Mouse (Mus musculus) lung, embryonic 16.5 days (tissue): ENCODE measurements around the gene 2310022A10Rik. TPM values are rescaled to one million over a fixed set of nuclear protein-coding genes. Genes with fewer than 3 reads are reported as not detected.

Experiments used
- ATAC-seq: fragments of 200-750 bp; cut with Nextera tagmentation; 2 replicates; pipeline ENCODE4 v1.8.0; 2017; ENCODE audit warnings: low read depth, mild to moderate bottlenecking, moderate library complexity
- H3K27ac ChIP-seq: fragments of 300-500 bp; sonication (generic); 2 replicates; pipeline ENCODE4 v1.5.1; 2014; ENCODE audit warnings: mild to moderate bottlenecking, control low read depth, low read length
- H3K27me3 ChIP-seq: fragments of 300-500 bp; sonication (generic); 2 replicates; pipeline ENCODE4 v1.6.1; 2014; ENCODE audit warnings: low read depth, low read length, mixed read lengths; ENCODE audit not compliant: control insufficient read depth, insufficient read depth
- H3K36me3 ChIP-seq: fragments of 300-500 bp; sonication (generic); 2 replicates; pipeline ENCODE4 v1.6.1; 2014; ENCODE audit warnings: low read length; ENCODE audit not compliant: control insufficient read depth, insufficient read depth
- H3K4me1 ChIP-seq: fragments of 300-500 bp; sonication (generic); replicated peaks from 2 replicates; pipeline ENCODE4 v1.6.1; 2014; ENCODE audit warnings: low read length, mixed read lengths; ENCODE audit not compliant: control insufficient read depth, insufficient read depth
- H3K4me2 ChIP-seq: fragments of 300-500 bp; sonication (generic); 2 replicates; pipeline ENCODE4 v1.6.1; 2014; ENCODE audit warnings: low read depth, low read length, control low read depth
- H3K4me3 ChIP-seq: fragments of 300-500 bp; sonication (generic); 2 replicates; pipeline ENCODE4 v1.5.1; 2014; ENCODE audit warnings: mild to moderate bottlenecking, low read length, control low read depth
- H3K9ac ChIP-seq: fragments of 300-500 bp; sonication (generic); 2 replicates; pipeline ENCODE4 v1.6.1; 2014; ENCODE audit warnings: low read length, control low read depth
- H3K9me3 ChIP-seq: fragments of 300-500 bp; sonication (generic); 2 replicates; pipeline ENCODE4 v1.6.1; 2016; ENCODE audit warnings: low read length; ENCODE audit not compliant: control insufficient read depth
- WGBS: fragments of 180-500 bp; shearing (Covaris S2); extraction: QIAGEN DNeasy Blood & Tissue Kit; methylation state at CpG from one replicate; pipeline ENCODE4 v1.1.7; 2014; 5-methylcytosine and 5-hydroxymethylcytosine counted together
- polyA plus RNA-seq: library from polyadenylated mRNA; unstranded; fragments of >200 nt; fragmentation: Nextera tagmentation; extraction: Ambion mirVana; gene quantifications from 2 replicates; pipeline ENCODE4 v1.2.1, GENCODE M21; 2015

Gene 2310022A10Rik
- polyA plus RNA-seq, 1 experiment from 2014 or later, result 24.9 TPM

DNA sequence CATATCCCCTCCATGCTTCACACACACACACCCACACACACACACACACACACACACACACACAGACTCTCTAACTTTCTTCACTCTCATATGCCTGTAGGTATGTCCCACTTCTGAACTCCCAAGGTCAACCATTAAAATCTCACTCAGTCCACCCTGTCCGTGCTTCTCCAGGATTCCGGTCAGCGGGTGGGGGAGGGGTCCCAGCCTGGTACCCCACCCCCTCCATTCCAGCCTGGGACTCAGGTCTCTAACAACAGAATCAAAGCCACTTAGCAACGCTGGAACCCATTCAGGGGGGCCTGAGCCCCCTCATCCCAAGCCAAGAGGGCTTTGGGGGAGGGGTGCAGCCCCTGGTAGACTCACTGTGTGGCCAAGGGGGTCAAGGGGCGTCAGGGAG is 30.1 kb upstream of the 2310022A10Rik start, which contains the start of gene Hipk4:
Gene Hipk4, plus strand, starts transcription at position 301 of the 400 bp plus-strand sequence.
- Histone ChIP-seq H3K27me3 (no peaks in the 10 kb centered on the region), H3K4me2 (no peak within 1 kb of the TSS), H3K36me3 (peaks cover 4% of the 10 kb centered on the region; the same call in 1 of the 2 replicates), H3K27ac (no peak within 1 kb of the TSS), H3K9ac (no peak within 1 kb of the TSS), H3K4me3 (no peak within 1 kb of the TSS), H3K9me3 (peaks cover 5% of the 10 kb centered on the region), H3K4me1 (peaks cover 4% of the 10 kb centered on the region)
- no peak for ATAC-seq
- WGBS, result 39% methylated on average over 5 of the region's 5 CpGs

DNA sequence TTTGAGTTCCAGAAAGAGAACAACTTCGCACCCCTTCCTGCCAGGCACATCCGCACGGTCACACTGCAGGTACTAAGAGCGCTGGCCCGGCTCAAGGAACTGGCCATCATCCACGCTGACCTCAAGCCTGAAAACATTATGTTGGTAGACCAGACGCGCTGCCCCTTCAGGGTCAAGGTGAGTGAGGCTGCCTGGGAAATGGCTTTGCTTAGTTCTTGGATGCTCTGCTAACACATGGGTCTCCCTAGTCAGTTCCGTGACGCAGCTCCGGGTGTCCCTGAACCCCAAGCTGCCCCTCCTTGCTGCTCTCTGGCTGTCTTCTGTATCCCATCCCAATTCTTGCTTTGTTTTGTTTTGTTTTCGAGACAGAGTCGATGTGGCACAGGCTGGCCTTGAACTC is 29.2 kb upstream of the 2310022A10Rik start:
- 92% methylated on average over 13 of the region's 13 CpGs for WGBS
- Histone ChIP-seq H3K4me2 (no peak overlapping the region), H3K4me1 (peaks cover 4% of the 10 kb centered on the region), H3K36me3 (peaks cover 4% of the 10 kb centered on the region; the same call in 1 of the 2 replicates), H3K9me3 (peaks cover 5% of the 10 kb centered on the region), H3K4me3 (no peak overlapping the region), H3K27me3 (no peaks in the 10 kb centered on the region), H3K9ac (no peak overlapping the region), H3K27ac (no peak overlapping the region)
- ATAC-seq, result no peak

DNA sequence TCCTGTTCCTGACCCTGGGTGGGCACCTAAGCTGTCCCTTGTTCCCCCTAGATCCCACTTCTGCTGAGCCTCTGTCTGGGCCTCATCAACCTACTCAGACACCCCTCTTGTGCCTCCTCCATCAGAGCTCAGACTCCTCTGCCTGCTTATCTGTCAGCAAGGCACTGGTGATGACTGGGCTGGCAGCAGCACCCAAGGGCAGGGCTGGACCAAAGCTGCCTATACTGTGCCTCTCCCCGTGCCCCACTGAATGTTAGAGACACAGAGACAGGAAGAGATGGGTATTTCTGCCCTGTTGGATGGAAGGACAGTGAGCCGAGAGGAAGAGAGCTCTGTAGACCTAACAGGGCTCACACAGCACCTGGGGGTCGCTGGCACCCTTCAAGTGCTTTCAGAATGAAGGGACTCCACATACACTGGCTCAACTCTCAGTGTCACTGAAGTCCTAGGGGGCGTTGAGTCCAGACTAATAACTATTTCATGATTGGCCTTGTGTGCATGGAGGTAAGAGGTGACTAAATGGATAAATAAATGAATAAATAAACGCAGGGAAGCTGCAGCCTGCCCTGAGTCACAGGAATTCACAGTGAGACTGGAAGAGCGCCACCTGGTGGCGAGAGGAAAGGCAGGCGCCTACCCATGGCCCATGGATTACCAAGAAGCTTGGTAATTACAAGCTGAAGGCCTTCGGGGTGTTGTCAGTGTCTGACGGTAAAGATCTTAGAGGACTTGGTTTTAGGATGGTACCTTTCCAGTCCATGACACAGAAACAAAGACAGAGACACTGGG is 26.8 kb upstream of the 2310022A10Rik start:
- no peaks in the 10 kb centered on the region for H3K9me3 ChIP-seq
- H3K4me2 ChIP-seq, result no peak overlapping the region
- no peak overlapping the region for H3K9ac ChIP-seq
- H3K4me3 ChIP-seq, result no peak overlapping the region
- H3K27me3 ChIP-seq, result no peaks in the 10 kb centered on the region
- peak; percentile 79 for ATAC-seq
- 19% methylated on average over 10 of the region's 10 CpGs for WGBS
- no peaks in the 10 kb centered on the region for H3K36me3 ChIP-seq
- no peak overlapping the region for H3K27ac ChIP-seq
- 0 out of 2 replicates have a peak, but pooled peaks cover 2% of the 10 kb centered on the region for H3K4me1 ChIP-seq

DNA sequence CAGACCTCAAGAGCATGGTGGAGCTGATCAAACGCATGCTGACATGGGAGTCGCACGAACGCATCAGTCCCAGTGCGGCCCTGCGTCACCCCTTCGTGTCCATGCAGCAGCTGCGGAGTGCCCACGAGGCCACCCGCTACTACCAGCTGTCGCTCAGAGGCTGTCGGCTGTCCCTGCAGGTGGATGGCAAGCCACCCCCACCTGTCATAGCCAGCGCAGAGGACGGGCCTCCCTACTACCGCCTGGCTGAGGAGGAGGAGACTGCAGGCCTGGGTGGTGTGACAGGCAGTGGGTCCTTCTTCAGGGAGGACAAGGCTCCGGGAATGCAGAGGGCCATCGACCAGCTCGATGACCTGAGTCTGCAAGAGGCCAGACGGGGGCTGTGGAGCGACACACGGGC is 24.0 kb upstream of the 2310022A10Rik start:
- no peak overlapping the region for H3K4me3 ChIP-seq
- no peak for ATAC-seq
- H3K36me3 ChIP-seq, result peaks cover 10% of the 10 kb centered on the region
- H3K4me2 ChIP-seq, result no peak overlapping the region
- WGBS, result 74% methylated on average over 21 of the region's 21 CpGs
- H3K27me3 ChIP-seq, result no peaks in the 10 kb centered on the region
- H3K9ac ChIP-seq, result no peak overlapping the region
- no peak overlapping the region for H3K27ac ChIP-seq
- H3K9me3 ChIP-seq, result no peaks in the 10 kb centered on the region
- H3K4me1 ChIP-seq, result 0 out of 2 replicates have a peak, but pooled peaks cover 2% of the 10 kb centered on the region

DNA sequence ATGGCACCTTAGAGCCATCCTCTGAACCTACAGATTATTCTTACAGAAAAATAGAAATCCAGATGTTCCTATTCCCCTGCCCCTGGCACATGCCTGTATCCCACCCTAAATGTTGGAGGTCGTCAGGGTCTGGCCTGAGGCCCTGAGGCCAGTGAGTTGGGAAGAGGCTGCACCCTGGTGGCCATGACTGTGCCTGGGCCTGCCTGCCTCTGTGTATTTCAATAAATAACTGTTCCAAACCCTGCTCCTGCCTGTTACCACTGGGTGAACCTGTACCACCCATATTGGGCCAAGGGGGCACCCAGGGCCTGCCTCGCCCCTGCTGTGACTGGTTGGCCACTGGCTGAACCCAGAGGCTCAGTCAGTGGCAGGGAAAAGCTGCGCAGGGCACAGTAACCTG is 22.1 kb upstream of the 2310022A10Rik start:
- Histone ChIP-seq H3K9me3 (no peaks in the 10 kb centered on the region), H3K27ac (no peak overlapping the region), H3K4me3 (no peak overlapping the region), H3K27me3 (no peaks in the 10 kb centered on the region), H3K36me3 (peaks cover 10% of the 10 kb centered on the region), H3K9ac (no peak overlapping the region), H3K4me1 (0 out of 2 replicates have a peak, but pooled peaks cover 2% of the 10 kb centered on the region), H3K4me2 (no peak overlapping the region)
- ATAC-seq, result no peak
- 86% methylated on average over 3 of the region's 3 CpGs for WGBS

DNA sequence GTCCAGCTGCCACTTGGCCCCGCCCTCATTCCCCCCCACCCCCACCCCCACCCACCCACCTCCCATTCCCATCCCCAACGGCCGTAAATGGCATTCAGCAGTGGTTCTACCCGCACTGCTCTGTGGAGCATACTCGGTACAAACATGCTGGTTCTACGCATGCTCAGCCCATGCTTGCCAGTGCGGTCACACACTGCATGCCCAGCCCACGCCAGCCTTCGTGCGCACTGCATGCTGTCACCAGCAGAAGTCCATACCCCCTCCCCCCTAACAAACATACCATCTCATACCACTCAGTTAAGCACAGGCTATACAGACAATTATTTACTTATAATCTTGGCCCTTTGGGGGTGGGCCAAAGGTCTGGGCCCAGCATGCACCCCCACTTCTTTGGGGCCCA is 21.3 kb upstream of the 2310022A10Rik start:
- Histone ChIP-seq H3K27me3 (no peaks in the 10 kb centered on the region), H3K27ac (no peak overlapping the region), H3K4me2 (no peak overlapping the region), H3K4me1 (no peaks in the 10 kb centered on the region), H3K36me3 (peaks cover 14% of the 10 kb centered on the region), H3K9me3 (no peaks in the 10 kb centered on the region), H3K4me3 (no peak overlapping the region), H3K9ac (no peak overlapping the region)
- 86% methylated on average over 10 of the region's 10 CpGs for WGBS
- ATAC-seq, result no peak

DNA sequence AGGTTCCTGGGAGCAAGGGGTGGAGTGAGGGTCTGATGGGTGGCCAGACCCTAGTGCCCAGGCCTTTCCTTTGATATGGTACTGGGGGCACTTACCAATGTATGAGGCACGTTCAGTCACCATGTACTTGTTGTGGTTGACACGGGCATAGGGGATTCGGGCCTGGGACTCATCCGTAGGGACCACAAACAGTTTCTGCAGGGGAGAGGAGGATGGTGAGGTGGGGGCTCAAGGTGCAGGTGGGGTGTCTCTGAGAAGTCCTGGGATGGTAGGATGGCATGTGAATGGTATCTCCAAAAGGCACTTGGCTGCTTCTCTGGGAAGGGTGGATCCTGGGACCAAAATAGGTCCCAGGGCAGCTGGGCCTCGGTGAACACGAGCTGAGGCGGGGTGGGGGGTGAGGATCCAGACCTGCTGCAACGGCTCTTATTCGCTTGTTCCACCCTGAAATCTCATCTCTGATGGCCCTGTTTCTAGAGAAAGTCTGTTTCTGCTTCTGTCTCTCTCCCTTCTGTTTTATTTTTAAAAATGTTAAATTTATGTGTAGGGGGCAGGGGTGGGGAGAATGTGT is 20.5 kb upstream of the 2310022A10Rik start:
- Histone ChIP-seq H3K9me3 (no peaks in the 10 kb centered on the region), H3K9ac (no peak overlapping the region), H3K36me3 (peaks cover 14% of the 10 kb centered on the region), H3K4me2 (no peak overlapping the region), H3K27ac (no peak overlapping the region), H3K27me3 (no peaks in the 10 kb centered on the region), H3K4me1 (no peaks in the 10 kb centered on the region), H3K4me3 (no peak overlapping the region)
- WGBS, result 87% methylated on average over 9 of the region's 9 CpGs
- no peak for ATAC-seq

DNA sequence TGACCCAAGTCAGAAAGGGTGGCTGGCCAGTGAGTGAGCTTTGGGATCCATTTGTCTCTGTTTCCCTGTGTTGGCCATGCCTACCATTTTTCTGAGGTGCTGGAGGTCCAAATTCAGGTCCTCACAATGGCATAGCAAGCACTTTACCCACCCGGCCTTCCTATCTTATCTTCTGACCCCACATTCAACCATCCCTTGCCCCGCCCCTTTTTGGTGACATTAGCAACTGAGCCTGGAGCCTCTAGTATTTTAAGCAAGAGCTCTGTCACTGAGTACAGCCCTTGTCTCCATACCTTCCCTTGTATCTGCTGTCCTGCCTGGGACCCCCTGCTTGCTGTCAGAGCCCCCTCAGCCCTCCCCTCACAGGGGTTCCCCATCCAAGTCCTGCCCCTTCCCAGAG is 17.6 kb upstream of the 2310022A10Rik start:
- no peak overlapping the region for H3K9ac ChIP-seq
- no peak overlapping the region for H3K4me2 ChIP-seq
- H3K4me1 ChIP-seq, result no peaks in the 10 kb centered on the region
- H3K27me3 ChIP-seq, result no peaks in the 10 kb centered on the region
- 54% methylated on average over 2 of the region's 2 CpGs for WGBS
- no peak overlapping the region for H3K4me3 ChIP-seq
- no peak overlapping the region for H3K27ac ChIP-seq
- no peak for ATAC-seq
- H3K9me3 ChIP-seq, result no peaks in the 10 kb centered on the region
- H3K36me3 ChIP-seq, result peaks cover 14% of the 10 kb centered on the region

DNA sequence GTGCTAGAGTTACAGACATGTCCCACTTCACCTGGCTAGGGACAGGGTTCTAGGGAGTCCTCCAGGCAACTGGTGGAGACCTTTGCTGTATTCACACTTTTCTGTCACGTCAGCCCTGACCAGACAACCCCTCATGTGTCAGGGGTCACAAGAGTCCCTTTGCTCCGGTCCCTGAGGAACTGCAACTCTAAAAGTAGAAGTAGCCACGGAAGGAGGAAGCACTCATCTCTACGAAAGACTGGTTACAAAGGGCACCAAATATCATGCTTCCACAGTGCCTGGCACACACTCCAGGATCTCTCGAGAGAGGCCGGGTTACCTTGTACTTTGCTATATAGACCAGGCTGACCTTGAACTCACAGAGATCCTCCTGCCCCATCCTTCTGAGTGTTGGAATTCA is 16.4 kb upstream of the 2310022A10Rik start:
- no peaks in the 10 kb centered on the region for H3K9me3 ChIP-seq
- 88% methylated on average over 6 of the region's 6 CpGs for WGBS

More for the DNA sequence above, 16.4 kb upstream of the 2310022A10Rik start:
- no peaks in the 10 kb centered on the region for H3K4me1 ChIP-seq
- H3K9ac ChIP-seq, result no peak overlapping the region
- H3K27me3 ChIP-seq, result no peaks in the 10 kb centered on the region
- H3K4me3 ChIP-seq, result no peak overlapping the region
- no peak overlapping the region for H3K4me2 ChIP-seq
- ATAC-seq, result no peak
- H3K36me3 ChIP-seq, result peaks cover 14% of the 10 kb centered on the region
- no peak overlapping the region for H3K27ac ChIP-seq
